Mouse (Mus musculus) testis, adult 2 months (tissue): ENCODE data around the gene Rsph6a.

Experiments
- CTCF ChIP-seq: fragments of 200-500 bp; IDR thresholded peaks from 2 replicates; pipeline ENCODE4 v1.5.1; 2012; ENCODE audit warnings: low read depth, mild to moderate bottlenecking, inconsistent platforms, low read length, moderate library complexity; ENCODE audit not compliant: control insufficient read depth, insufficient read depth, insufficient replicate concordance
- POLR2A ChIP-seq: fragments of 200-500 bp; IDR thresholded peaks from 2 replicates; pipeline ENCODE4 v1.6.1; 2012; ENCODE audit warnings: low read depth, mild to moderate bottlenecking, inconsistent platforms, low read length, moderate library complexity; ENCODE audit not compliant: control insufficient read depth

DNA sequence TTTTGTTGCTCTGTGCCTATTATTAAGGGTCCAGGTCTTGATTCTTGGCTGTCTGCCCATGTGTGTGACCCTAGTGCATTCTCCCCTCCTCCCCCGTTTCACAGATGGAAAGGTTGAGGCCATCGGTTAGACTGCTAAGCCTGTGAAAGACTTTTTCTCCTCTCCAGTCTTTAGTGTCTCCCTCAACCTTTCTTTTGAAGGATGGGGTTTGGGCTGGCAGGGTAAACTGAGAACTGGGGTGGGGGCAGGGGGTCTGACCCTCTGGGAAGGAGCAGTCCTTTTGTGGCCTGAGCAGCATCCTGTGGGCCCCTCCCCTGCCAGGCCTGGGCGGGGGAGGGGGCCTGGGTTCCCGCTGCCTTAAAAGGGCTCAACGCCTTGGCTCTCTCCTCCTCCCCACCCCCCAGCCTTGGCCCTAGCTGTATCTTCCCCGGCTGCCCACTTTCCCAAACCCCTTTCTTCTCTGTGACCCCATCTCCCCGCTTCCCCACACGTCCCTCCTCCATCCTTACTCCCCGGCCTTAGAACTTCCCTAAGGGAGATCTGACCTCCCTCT lies 30.5 kb downstream of the Rsph6a start:
- TF ChIP-seq POLR2A (no peak), CTCF (no peak)
